Mouse (Mus musculus) bone marrow, adult 2 months (tissue): Measurements from ENCODE around the gene Trim23. TPM values are rescaled to one million over a fixed set of nuclear protein-coding genes. Genes with fewer than 3 reads are reported as not detected.
"Not testable (repeated sequence)": the region's sequence is repeated elsewhere in the genome, so short reads cannot be mapped to it uniquely, and the experiment has no call there.

Experiments used
- H3K27ac ChIP-seq: fragments of 200-500 bp; 2 replicates; pipeline ENCODE4 v1.5.1; 2012; ENCODE audit warnings: low read depth, mild to moderate bottlenecking, control low read depth, inconsistent platforms, low read length; ENCODE audit not compliant: control insufficient read depth, poor library complexity, insufficient read depth
- H3K4me1 ChIP-seq: fragments of 200-500 bp; 2 replicates; pipeline ENCODE4 v1.6.1; 2011; ENCODE audit warnings: low read length; ENCODE audit not compliant: control insufficient read depth, insufficient read depth
- H3K4me3 ChIP-seq: fragments of 200-500 bp; replicated peaks from 2 replicates; pipeline ENCODE3; 2011; ENCODE audit warnings: mild to moderate bottlenecking, low read depth, low read length, control low read depth; ENCODE audit not compliant: control insufficient read depth
- CTCF ChIP-seq: fragments of 200-500 bp; IDR thresholded peaks from 2 replicates; pipeline ENCODE4 v1.5.1; 2011; ENCODE audit warnings: low read length, control low read depth; ENCODE audit not compliant: control insufficient read depth, insufficient read depth
- POLR2A ChIP-seq: fragments of 200-500 bp; IDR thresholded peaks from 2 replicates; pipeline ENCODE4 v1.6.1; 2011; ENCODE audit warnings: low read depth, mild to moderate bottlenecking, control low read depth, low read length, borderline replicate concordance; ENCODE audit not compliant: control insufficient read depth
- WGBS: fragments of 180-500 bp; shearing (Covaris S2); methylation state at CpG from one replicate; pipeline ENCODE4 v1.1.7; 2018; 5-methylcytosine and 5-hydroxymethylcytosine counted together
- polyA plus RNA-seq: library from polyadenylated mRNA; stranded (reverse); fragments of >200 nt; gene quantifications from 2 replicates; pipeline ENCODE4 v1.2.4, GENCODE M21; 2011; ENCODE audit warnings: low replicate concordance; ENCODE audit not compliant: missing spikeins, insufficient read depth, insufficient read length

Trim23 gene
- polyA plus RNA-seq, 1 experiment = 6.0 TPM

DNA sequence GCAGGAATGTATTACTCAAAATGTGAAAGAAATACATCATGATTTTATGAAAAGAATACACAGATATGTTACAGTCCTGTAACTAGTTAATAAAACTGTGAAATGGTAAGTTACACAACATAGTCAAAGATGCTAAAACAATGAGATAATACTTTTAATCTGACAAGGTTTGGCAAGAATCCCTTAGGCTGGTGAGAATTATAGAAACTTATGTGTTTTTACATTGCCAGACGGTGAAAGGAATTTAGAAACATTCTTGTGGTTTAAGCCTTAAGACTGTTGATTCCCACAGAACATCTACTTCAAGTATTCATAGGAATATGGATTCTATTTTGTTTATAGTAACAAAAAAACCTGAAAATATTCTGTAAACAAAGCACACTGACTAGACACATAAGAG lies 22.9 kb upstream of the Trim23 start:
- TF ChIP-seq POLR2A (no peak), CTCF (no peak)
- Histone ChIP-seq H3K4me3 (no peak overlapping the region), H3K4me1 (no peaks in the 10 kb centered on the region), H3K27ac (no peak overlapping the region)
- 78% methylated on average over 1 of the region's 1 CpGs for WGBS

DNA sequence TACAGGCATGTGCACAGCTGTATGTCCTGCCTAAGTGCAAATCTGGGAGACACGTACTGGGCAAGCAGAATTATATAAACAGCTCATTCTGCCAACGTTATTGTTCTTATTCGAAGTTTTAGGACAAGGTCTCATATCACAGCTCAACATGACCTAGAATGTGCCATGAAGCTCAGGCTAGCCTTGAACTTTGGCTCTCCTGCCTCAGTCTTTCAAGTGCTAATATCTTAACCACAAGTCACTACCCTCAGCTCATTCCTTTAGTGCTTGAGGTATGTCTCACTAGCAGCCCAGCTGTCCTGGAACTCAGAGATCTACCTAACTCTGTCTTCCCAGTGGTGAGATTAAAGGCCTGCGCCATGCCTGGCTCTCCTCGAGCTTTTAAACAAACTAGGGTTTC lies 6.9 kb upstream of the Trim23 start:
- Histone ChIP-seq H3K4me3 (no peak overlapping the region), H3K4me1 (no peaks in the 10 kb centered on the region), H3K27ac (no peak overlapping the region)
- TF ChIP-seq CTCF (no peak), POLR2A (no peak)
- WGBS = 85% methylated on average over 5 of the region's 5 CpGs

DNA sequence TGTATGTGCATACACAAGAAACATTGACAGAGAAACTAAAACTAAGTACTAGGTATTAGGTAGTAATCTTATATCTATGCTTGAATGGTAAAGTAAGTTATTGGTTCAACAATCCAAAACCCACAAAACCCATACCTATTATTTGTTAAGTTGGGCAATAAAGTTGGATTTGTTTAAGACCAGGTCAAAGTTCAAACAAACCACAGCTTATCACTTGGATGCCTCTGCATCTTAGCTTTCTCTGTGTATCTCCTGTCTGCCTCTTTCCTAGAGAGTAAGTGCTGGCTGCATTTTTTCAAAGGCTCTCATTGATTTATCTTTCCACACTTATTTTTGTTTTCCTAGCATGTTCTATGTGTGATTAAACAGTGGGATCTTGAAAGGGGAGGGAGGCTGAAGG lies 6.1 kb upstream of the Trim23 start:
- H3K4me1 ChIP-seq = no peaks in the 10 kb centered on the region; the same call in 1 of the 2 replicates
- H3K4me3 ChIP-seq = no peak overlapping the region
- TF ChIP-seq CTCF (no peak), POLR2A (no peak)
- no peak overlapping the region for H3K27ac ChIP-seq

DNA sequence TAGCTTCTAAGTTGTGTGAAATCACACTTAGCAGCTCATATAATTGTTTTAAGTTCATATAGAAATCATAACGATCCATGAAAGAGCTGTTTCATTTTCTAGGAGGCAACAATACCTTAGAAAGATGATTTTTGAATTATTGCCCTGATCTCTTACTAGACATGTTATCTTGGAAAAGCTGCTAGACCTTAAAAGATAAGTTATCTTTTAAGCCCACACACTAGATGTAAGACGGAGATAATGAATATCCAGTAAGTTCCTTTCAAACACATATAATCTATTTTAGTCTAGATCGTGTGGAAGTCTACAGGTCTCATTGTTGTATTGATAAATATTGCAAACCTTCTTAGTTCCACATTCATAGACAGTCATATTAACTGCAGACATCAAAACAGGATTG lies 1.7 kb upstream of the Trim23 start:
- H3K4me1 ChIP-seq = no peaks in the 10 kb centered on the region; the same call in 1 of the 2 replicates
- H3K4me3 ChIP-seq = peak overlapping the region; percentile 32
- TF ChIP-seq CTCF (no peak), POLR2A (no peak)
- 27% methylated on average over 3 of the region's 3 CpGs for WGBS
- H3K27ac ChIP-seq = no peak overlapping the region

DNA sequence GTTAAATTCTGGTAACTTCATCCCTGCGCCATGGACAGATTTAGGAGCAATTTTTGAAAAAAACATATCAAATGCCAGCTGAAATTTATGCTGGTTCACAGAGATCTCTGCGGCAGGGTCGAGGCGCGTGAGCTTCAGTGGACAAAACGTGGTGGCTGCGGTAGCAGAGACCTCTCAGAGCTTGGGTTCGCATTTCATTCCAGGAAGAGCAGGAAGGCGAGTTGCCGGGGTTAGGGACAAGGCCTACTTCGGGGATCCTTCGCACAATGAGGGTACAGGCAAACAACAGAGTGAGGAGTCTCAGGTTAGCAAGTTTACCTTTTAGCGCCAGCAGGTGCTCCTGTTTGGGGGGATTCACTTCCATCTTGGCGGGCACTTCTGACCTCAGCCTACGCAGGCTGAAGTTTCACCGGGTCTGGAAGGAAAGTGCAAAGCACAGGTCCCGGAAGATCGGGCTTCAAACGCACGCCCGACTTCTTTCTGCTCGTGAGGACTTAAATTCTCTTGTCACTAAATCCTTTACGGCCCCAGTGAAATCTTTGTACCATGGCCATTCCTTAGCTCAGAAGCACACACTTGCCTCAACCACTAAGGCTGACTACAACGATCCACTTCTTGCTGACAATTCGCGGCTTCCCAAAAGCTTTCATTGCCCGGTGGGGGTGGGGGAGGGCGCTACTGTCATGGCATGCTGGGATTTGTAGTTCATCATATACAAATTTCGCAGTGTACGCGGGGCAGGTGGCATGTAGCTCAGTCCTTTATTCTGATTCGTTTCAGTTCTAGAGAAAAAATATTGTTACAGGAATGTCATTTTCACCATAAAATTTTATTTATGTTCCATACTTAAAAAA lies 574 bp upstream of the Trim23 start, which contains the start of gene Trappc13:
Gene Trappc13 (minus strand): TSS at position 674 of the 854 bp plus-strand sequence.
- Histone ChIP-seq H3K4me3 (peak within 1 kb of the TSS; percentile 96), H3K27ac (peak within 1 kb of the TSS; percentile 89), H3K4me1 (no peaks in the 10 kb centered on the region; the same call in 1 of the 2 replicates)
- under 1% methylated on average over 32 of the region's 32 CpGs for WGBS
- TF ChIP-seq CTCF (no peak), POLR2A (0 out of 2 replicates have a peak, but pooled peaks have one; percentile 7)

DNA sequence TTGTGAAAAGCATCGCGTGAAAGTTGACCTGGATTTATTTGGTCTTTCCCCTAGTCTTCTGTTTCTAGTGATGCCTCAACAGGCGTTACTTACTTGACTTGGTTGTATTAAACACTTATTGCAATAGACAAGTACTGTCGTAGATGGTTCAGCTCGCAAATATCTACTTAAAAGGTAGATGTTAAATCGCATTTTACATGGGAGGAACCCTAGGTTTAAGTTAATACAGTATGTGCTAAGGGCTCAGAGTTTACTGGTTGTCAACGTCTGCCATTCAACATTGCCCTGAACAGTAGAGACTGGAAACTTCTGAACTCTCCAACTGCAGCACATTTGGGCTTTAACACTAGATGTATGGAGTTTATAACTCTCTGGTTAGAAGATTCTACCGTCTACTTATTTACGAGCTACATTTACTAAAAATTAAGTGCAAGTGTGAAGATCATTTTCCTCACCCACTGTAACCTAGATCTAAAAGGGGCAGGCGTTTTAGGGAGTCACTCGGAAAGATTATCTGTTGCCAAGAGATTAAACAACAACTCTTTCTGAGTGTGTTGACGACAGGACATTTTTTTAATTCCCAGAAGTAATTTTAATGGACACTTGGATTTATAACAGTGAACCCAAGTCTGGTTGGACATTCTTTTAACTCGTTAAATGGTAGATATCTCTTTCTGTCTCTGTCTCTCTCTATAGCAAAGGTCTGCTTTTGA lies 735 bp downstream of the Trim23 start:
- Histone ChIP-seq H3K27ac (peak overlapping the region; percentile 89), H3K4me1 (no peaks in the 10 kb centered on the region; the same call in 1 of the 2 replicates), H3K4me3 (peak overlapping the region; percentile 96)
- WGBS = 14% methylated on average over 13 of the region's 13 CpGs
- TF ChIP-seq POLR2A (no peak), CTCF (no peak)

DNA sequence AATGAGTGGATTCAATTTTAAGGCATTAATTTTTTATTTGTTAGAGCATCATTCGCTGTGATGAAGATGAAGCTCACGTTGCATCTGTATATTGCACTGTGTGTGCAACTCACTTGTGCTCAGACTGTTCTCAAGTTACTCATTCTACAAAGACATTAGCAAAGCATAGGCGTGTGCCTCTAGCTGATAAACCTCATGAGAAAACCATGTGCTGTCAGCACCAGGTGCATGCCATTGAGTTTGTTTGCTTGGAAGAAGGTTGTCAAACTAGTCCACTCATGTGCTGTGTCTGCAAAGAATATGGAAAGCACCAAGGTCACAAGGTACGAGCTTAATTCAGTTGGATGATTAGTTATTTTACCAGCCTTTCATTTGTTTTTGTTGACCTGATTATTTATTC lies 8.8 kb downstream of the Trim23 start:
- WGBS = 86% methylated on average over 4 of the region's 4 CpGs
- H3K4me1 ChIP-seq = no peaks in the 10 kb centered on the region

DNA sequence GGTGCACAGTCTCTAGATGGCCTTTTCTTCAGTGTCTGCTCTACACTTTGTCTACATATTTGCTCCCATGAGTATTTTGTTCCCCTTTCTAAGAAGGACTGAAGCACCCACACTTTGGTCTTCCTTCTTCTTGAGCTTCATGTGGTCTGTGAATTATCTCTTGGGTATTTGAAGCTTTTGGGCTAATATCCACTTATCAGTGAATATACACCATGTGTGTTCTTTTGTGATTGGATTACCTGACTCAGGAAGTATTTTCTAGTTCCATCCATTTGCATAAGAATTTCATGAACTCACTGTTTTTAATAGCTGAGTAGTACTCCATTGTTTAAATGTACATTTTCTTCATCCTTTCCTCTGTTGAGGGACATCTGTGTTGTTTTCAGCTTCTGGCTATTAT lies 17.3 kb downstream of the Trim23 start:
- H3K27ac ChIP-seq, H3K4me3 ChIP-seq, H3K4me1 ChIP-seq: not testable (repeated sequence)

More for the DNA sequence above, 8.8 kb downstream of the Trim23 start:
- Histone ChIP-seq H3K4me3 (no peak overlapping the region), H3K27ac (no peak overlapping the region)
- no peak for TF ChIP-seq CTCF
- no peak for TF ChIP-seq POLR2A
